Mouse (Mus musculus) kidney, adult 8-10 months (tissue): Measurements from ENCODE around the gene Il17rd.

Experiments
- DNase-seq, 2 experiments: peaks; one replicate each; pipeline ENCODE4 v3.0.0; 2022

Il17rd gene

GRCm38 (mm10) chr14:27096133-27096532 is 57.4 kb downstream of the Il17rd start:
- no peak for DNase-seq

- peak; percentile 75 to 81 for DNase-seq
These were observed 58.0 kb downstream of the Il17rd start for GRCm38 (mm10) chr14:27096779-27097178.

DNA sequence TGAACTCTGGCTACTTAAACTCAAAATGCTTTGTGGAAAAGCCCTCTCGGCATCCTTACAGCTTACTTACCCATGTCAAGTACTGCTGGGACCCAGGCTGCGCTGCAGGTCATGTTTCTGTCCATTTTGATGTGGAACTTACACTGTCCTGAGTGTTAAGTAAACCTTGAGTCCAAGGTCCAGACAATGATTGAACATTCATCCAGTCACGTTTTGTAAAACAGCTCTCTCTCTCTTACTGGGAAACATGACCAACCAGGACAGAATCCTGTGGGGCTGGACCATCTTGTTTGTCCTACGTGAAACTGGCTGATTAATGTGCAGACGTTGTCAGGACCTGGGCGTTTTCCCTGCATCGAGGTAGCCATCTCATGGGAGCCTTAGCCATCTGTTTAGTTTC is 63.0 kb downstream of the Il17rd start:
- DNase-seq: peak; percentile 39 to 64

DNA sequence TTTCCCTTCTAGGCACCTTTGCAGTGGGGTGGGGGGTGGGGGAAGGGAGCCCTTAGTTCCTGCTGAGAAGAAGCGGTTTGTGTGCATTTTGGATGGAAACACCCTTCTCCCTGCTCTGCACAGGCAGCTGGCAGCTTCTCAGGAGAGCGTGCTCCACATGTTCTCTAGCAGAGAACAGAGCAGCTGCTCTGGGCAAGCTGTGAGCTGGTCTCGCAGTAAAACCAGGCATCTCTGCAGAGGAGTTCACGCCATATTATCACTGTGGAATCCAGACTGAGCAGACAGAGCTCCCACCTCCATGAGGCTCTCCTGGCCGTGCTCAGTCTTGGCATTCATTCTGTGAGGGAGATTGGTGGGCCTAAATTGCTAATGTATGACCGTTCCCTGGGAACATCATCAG is 64.0 kb downstream of the Il17rd start:
- no peak for DNase-seq

- DNase-seq: no peak
These were observed 67.2 kb downstream of the Il17rd start for GRCm38 (mm10) chr14:27105731-27106457.

DNA sequence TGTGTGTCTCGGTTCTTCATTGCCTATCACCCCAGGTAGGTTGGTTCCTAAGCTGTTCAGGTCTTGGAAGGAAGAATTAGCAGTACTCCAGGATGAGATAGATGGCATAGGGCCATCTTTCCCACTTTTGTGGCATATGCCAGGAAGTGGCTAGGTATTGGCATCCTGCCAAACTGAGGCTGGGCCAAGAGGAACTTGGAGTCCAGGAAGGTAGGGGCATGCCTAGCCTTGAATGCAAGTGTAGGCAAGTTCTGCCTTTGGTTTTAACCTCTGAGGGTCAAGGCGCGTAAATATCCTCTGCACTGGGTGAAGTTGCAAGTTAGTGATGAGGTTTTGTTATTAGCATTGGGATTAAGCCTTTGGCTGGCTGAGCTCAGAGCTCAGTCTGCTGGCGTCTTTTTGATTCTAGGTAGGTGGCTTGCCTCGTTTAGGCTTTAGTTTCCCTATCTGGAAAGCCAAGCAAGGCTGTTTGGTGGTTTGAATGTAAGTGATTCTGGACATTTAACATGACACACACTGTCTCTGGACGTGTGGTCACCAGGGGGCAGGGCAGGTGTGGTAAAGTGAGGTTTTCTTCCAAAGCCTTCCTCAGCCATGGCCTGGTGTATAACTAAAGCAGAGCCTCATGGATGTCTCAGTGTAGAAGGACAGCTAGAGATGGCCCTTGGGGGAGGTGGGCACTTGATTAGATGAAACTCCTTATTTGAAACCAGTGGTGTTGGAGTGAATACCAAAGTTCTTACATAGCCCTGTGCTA is 70.2 kb downstream of the Il17rd start:
- DNase-seq: peak; percentile 71 to 72

DNA sequence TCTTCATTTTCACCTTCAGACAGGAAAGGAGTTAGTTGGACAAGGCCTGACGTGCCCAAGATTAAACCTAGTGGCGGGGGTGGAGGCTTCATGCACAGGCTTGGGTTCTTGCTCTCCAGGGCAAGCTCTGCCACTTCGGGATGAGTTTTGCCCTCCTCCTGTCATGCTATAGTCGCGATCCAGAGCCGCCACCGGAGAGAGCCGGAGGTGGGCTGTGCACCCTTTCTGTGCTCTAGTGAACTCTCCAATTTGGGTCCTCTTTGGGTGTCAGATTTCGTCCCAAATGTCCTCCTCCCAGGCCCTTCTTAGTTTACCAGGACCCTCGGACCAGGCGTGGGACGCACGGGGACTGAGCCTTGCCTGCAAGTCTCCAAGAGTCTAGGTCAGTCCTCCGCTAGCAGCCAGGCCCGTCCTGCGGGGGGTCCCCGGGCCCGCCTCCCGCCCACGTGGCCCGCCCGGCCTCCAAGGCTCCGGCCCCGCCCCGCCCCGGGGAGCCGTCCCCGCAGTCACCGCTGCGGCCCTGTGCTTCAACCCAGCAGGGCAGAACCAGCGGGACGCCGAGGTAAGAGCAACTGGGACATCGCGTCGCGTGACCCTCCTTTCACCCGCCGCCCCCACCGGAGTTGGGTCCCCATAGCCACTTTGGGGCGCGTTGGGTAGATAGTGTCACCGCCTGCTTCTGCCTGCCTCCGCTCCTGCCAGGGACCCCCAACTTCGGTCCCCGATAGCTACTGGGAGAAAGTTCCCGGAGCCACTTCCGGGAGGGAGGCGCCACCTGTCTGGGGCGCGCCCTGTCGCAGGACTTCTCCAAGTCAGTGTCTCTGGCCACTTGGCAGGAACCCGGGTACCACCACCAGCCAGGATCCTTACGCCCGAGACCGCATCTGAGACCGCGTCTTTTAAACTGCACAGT is 75.9 kb downstream of the Il17rd start, which contains the start of gene Arhgef3:
TSS of gene Arhgef3 (plus strand) at position 538 of the 913 bp plus-strand sequence.
- DNase-seq: peak; percentile 78 to 81

DNA sequence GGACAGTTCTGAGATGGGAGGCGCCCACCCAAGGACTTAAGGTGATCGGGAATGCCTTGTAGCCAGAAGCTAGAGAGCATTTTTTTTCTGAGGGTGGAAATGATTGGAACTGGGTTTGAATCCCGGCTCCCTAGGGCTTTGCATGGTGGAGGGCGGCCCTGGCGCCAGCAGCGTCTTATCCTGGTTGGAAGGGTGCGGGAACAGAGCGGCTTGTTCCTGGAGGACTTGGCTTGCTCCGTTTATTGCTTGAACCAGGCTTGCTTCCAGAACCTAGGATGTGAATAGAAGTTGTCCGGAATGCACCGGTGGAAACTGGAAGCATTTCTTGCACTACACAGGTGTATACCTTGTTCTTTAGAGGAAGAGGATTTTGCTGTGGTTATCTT is 76.5 kb downstream of the Il17rd start:
- peak; percentile 34 to 56 for DNase-seq

- peak; percentile 32 for DNase-seq
These were observed 77.2 kb downstream of the Il17rd start for GRCm38 (mm10) chr14:27115991-27116390.

GRCm38 (mm10) chr14:27116577-27117165 is 77.9 kb downstream of the Il17rd start:
- DNase-seq: no peak

DNA sequence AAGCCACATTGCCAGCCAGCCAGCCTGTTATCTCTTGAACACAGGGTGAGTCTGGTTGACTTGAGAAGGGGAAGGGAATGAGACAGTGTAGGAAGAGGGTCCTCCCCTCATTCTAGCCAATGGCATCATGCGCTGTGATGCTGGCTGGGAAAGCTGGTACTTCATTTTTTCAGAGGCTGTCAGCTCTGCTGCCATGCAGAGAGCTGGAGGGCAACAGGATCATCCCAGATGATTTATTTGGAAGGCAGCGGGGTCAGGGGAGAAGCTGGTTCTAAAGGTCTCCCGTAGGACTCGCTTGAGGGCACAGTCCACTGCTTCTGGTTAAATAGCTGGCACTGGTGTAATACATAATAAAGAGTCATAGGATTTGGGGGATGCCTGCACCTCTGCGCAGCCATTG is 79.8 kb downstream of the Il17rd start:
- DNase-seq: peak; percentile 72 to 82

DNA sequence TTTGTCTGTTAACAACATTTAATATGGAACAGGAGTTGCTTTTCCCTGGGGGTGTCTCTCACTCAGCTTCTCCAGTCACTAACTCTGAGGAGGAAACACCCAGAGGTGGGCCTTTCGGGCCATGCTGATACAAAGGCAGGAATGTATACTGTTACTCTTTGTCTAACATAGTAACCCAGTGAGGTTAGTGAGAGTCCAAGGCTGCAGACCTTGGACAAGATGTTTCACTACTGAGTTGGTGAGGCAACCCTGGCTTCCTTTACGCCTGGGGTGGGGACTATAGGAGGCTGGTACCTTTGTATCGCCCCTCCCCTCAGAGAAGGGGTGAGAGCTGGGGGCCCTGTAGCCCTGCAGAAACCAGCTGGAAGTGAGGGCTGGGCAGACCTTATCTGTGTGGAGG is 83.9 kb downstream of the Il17rd start:
- no peak for DNase-seq

DNA sequence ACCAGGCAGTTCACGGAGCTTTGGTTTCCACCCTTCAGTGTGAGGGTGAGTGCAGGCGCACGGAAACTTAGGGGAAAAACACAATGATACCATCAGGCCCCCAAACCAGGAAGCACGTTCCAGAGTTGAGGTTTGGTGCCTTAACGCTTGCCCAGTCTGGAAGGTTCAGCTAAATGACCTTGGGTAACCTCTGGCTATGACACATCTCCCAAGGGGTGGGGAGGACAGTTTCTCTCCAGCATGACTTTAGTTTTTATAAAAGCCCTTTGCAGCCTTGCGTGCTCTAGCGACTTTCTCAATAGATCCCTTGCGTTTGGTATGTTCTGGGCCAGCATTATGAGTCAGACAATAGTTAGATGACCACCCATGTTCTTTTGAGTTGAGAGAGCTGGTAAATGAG is 84.8 kb downstream of the Il17rd start:
- peak in 1 of 2 experiments; percentile 21 for DNase-seq

- DNase-seq: peak; percentile 54 to 63
These were observed 91.3 kb downstream of the Il17rd start for GRCm38 (mm10) chr14:27130031-27130430.

- no peak for DNase-seq
These were observed 91.9 kb downstream of the Il17rd start for GRCm38 (mm10) chr14:27130676-27131075.

GRCm38 (mm10) chr14:27131521-27131920 is 92.8 kb downstream of the Il17rd start:
- DNase-seq: no peak

DNA sequence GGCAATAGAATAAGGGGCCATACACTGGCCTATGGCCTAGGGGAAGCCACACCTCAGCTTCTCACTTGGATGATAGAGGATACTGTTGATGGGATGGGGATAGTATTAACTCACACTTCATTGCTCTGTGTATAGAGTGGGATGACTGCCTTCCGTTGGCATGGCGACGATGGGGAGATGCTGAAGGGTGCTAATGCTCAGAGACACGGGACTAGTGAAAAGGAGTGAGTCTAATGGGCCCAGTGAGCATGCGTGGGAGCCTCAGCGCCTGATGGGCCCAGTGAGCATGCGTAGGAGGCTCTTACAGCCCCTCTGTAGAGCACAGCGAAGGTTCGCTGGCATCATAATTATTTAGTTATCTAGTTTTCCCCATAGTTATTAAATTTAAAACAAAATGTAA is 100.2 kb downstream of the Il17rd start:
- DNase-seq: no peak

GRCm38 (mm10) chr14:27139968-27140367 is 101.2 kb downstream of the Il17rd start:
- no peak for DNase-seq

DNA sequence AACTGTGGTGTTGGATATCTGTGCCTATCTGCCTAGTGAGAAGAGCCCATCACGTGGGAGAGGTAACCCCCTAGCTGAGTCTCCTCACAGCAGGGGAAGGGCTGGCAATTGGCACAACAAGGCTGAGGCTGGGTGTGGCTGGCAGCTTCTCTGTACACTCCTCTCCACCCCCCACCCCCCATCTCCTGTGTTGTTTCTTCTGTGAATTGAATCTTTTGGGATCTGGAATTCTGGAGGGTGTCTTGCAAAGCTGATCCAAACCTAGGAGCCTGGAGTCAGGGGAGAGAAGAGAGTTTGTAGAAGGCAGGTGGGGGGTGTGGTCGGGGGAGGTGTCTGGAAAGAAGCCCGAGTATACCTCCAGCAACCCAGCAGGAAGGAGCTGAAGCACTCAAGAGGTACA is 102.7 kb downstream of the Il17rd start:
- no peak for DNase-seq

DNA sequence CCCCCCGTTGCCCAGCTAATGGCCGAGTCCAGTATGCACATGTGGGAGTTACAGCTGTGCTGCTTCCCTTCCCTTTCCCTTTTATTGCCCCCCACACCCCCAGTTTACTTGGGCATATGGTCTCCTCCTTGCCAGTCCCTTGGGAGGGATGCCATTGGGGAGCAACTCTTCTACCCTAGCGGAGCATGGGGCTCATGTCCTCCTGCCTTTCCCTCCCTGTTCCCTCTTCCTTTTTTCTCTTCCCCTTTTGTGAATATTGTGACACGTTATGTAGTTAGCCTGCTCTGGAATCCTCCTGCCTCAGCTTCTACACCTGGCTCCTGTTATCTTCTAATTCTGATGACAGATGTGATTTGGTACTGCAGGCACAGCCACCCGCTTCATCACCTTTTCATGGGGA is 103.9 kb downstream of the Il17rd start:
- DNase-seq: no peak

GRCm38 (mm10) chr14:27145171-27146045 is 106.7 kb downstream of the Il17rd start:
- no peak for DNase-seq

DNA sequence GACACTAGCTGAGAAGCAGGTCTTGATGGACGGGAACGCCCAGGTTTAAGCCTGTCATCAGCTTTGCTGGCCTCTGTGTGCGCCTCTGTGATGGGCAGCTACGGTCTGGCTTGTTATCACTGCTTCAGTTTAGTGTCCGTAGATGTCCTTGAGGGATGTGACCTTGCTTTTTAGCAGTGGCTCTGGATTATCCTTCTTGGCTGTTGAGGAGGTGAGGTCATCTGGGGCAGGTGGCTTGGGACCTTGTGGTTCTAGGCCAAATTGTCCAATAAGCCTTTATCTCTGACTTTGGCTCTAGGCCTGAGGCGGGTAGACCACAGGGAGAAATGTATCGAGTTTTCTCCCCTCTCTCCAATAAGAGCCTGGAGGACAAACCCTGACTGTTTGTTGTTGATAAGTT is 109.0 kb downstream of the Il17rd start:
- no peak for DNase-seq
